Mouse (Mus musculus): ENCODE measurements around the gene Vac14. TPM values are rescaled to one million over a fixed set of nuclear protein-coding genes. Genes with fewer than 3 reads are reported as not detected.

Vac14 gene
- polyA plus RNA-seq, 1 experiment = 34.3 TPM

GRCm38 (mm10) chr8:110654075-110655060 is 36.0 kb downstream of the Vac14 start:
- Histone ChIP-seq H3K4me3 (ENCODE audit: extremely low read depth, insufficient read depth, insufficient read length) (no peak overlapping the region), H3K27me3 (ENCODE audit: control insufficient read depth, insufficient read depth, low read length) (no peaks in the 10 kb centered on the region), H3K4me1 (ENCODE audit: control insufficient read depth, insufficient read depth, insufficient read length) (no peaks in the 10 kb centered on the region), H3K27ac (ENCODE audit: insufficient read depth, low read length) (no peak overlapping the region), H3K36me3 (ENCODE audit: control insufficient read depth, insufficient read depth, low read length) (peaks cover 23% of the 10 kb centered on the region)
- no peak for TF ChIP-seq POLR2A (IDR thresholded peaks at IDR 0.05; ENCODE audit: low read depth, low read length)
- TF ChIP-seq CTCF (IDR thresholded peaks at IDR 0.05; ENCODE audit: extremely low read depth, insufficient read depth, insufficient read length, insufficient replicate concordance) = no peak
- 91% methylated on average over 9 of the region's 9 CpGs for WGBS
- no peak for DNase-seq (ENCODE audit: low read depth in 1 of 2, low spot score in 2 of 2)

DNA sequence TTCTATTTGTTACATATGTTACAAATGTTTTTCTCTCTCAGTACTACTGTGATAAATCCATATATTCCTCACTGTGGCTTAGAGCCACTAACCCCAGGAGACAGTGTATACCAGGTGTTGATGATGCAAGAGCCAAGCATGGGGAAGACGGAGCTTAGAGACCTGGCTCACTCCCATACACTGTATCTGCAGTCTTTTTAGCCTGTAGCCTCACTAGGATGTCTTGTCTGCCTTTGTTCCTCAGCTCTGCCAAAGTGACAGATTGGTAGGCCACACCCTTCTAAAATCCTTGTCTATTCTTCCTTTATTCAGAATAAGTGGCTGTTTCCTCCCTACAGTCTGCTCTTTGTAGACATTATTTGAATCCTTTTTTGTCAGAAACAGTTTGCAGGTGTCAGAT is 37.4 kb downstream of the Vac14 start:
- Histone ChIP-seq H3K27me3 (ENCODE audit: control insufficient read depth, insufficient read depth, low read length) (no peaks in the 10 kb centered on the region), H3K36me3 (ENCODE audit: control insufficient read depth, insufficient read depth, low read length) (peaks cover 22% of the 10 kb centered on the region), H3K4me1 (ENCODE audit: control insufficient read depth, insufficient read depth, insufficient read length) (no peaks in the 10 kb centered on the region), H3K4me3 (ENCODE audit: extremely low read depth, insufficient read depth, insufficient read length) (no peak overlapping the region), H3K27ac (ENCODE audit: insufficient read depth, low read length) (no peak overlapping the region)
- WGBS = 66% methylated on average over 1 of the region's 1 CpGs
- DNase-seq (ENCODE audit: low read depth in 1 of 2, low spot score in 2 of 2) = no peak
- TF ChIP-seq POLR2A (IDR thresholded peaks at IDR 0.05; ENCODE audit: low read depth, low read length) (no peak), CTCF (IDR thresholded peaks at IDR 0.05; ENCODE audit: extremely low read depth, insufficient read depth, insufficient read length, insufficient replicate concordance) (no peak)

GRCm38 (mm10) chr8:110657661-110658060 is 39.3 kb downstream of the Vac14 start:
- Histone ChIP-seq H3K27me3 (ENCODE audit: control insufficient read depth, insufficient read depth, low read length) (no peaks in the 10 kb centered on the region), H3K36me3 (ENCODE audit: control insufficient read depth, insufficient read depth, low read length) (peaks cover 24% of the 10 kb centered on the region), H3K4me3 (ENCODE audit: extremely low read depth, insufficient read depth, insufficient read length) (no peak overlapping the region), H3K27ac (ENCODE audit: insufficient read depth, low read length) (no peak overlapping the region), H3K4me1 (ENCODE audit: control insufficient read depth, insufficient read depth, insufficient read length) (no peaks in the 10 kb centered on the region)
- TF ChIP-seq POLR2A (IDR thresholded peaks at IDR 0.05; ENCODE audit: low read depth, low read length) (no peak), CTCF (IDR thresholded peaks at IDR 0.05; ENCODE audit: extremely low read depth, insufficient read depth, insufficient read length, insufficient replicate concordance) (no peak)
- DNase-seq (ENCODE audit: low read depth in 1 of 2, low spot score in 2 of 2) = no peak
- WGBS = 94% methylated on average over 2 of the region's 2 CpGs

DNA sequence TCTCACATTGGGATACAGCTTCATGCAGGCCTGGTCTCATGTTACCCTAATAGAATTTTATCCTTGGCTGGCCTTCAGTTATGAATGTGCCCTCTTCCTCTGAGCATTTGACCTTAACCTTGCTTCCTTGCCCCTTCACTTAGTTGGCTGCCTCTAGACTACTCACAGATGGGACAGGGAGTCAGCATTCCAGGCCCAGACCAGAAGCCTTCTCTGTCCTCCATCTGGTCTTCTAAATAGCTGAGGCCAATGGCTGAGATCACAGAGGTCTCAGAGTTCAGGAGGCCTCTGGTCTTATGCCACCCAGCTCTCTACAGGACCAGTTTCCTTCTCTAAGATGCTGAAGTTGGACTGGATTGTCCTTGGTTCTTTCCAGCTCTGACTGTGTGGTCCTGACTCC is 41.7 kb downstream of the Vac14 start:
- TF ChIP-seq CTCF (IDR thresholded peaks at IDR 0.05; ENCODE audit: extremely low read depth, insufficient read depth, insufficient read length, insufficient replicate concordance) (no peak), POLR2A (IDR thresholded peaks at IDR 0.05; ENCODE audit: low read depth, low read length) (no peak)
- H3K4me3 ChIP-seq (ENCODE audit: extremely low read depth, insufficient read depth, insufficient read length) = no peak overlapping the region
- no peak overlapping the region for H3K27ac ChIP-seq (ENCODE audit: insufficient read depth, low read length)
- no peaks in the 10 kb centered on the region for H3K4me1 ChIP-seq (ENCODE audit: control insufficient read depth, insufficient read depth, insufficient read length)
- H3K27me3 ChIP-seq (ENCODE audit: control insufficient read depth, insufficient read depth, low read length) = no peaks in the 10 kb centered on the region
- DNase-seq (ENCODE audit: low read depth in 1 of 2, low spot score in 2 of 2) = no peak
- peaks cover 21% of the 10 kb centered on the region for H3K36me3 ChIP-seq (ENCODE audit: control insufficient read depth, insufficient read depth, low read length)

DNA sequence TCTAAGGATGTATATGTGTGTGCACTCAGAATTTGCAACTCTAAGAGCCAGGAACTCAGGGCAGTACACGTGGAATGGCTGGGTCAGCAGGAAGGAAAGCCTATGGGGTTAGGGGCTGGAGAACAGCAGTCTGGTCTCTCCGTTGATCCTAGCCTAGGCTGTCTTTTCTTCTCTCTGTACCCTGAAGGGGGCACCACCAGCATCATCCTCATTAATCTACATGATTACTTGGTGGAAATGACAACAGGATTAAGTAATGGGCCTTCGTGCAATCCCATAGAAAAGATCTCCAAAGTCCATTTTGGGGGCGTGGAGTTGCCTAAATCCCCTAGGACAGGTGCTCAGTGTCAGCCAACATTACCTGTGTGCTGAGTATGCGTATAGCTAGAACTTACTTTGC is 44.2 kb downstream of the Vac14 start:
- H3K27ac ChIP-seq (ENCODE audit: insufficient read depth, low read length) = no peak overlapping the region
- DNase-seq (ENCODE audit: low read depth in 1 of 2, low spot score in 2 of 2) = no peak
- no peaks in the 10 kb centered on the region for H3K27me3 ChIP-seq (ENCODE audit: control insufficient read depth, insufficient read depth, low read length)
- peaks cover 15% of the 10 kb centered on the region for H3K36me3 ChIP-seq (ENCODE audit: control insufficient read depth, insufficient read depth, low read length)
- WGBS = 90% methylated on average over 5 of the region's 5 CpGs
- H3K4me3 ChIP-seq (ENCODE audit: extremely low read depth, insufficient read depth, insufficient read length) = no peak overlapping the region
- no peaks in the 10 kb centered on the region for H3K4me1 ChIP-seq (ENCODE audit: control insufficient read depth, insufficient read depth, insufficient read length)
- TF ChIP-seq POLR2A (IDR thresholded peaks at IDR 0.05; ENCODE audit: low read depth, low read length) = no peak
- TF ChIP-seq CTCF (IDR thresholded peaks at IDR 0.05; ENCODE audit: extremely low read depth, insufficient read depth, insufficient read length, insufficient replicate concordance) = no peak

GRCm38 (mm10) chr8:110663015-110663742 is 44.8 kb downstream of the Vac14 start:
- WGBS = 87% methylated on average over 6 of the region's 6 CpGs
- no peak for DNase-seq (ENCODE audit: low read depth in 1 of 2, low spot score in 2 of 2)
- Histone ChIP-seq H3K27ac (ENCODE audit: insufficient read depth, low read length) (no peak overlapping the region), H3K36me3 (ENCODE audit: control insufficient read depth, insufficient read depth, low read length) (peaks cover 10% of the 10 kb centered on the region), H3K4me3 (ENCODE audit: extremely low read depth, insufficient read depth, insufficient read length) (no peak overlapping the region), H3K27me3 (ENCODE audit: control insufficient read depth, insufficient read depth, low read length) (no peaks in the 10 kb centered on the region), H3K4me1 (ENCODE audit: control insufficient read depth, insufficient read depth, insufficient read length) (no peaks in the 10 kb centered on the region)
- TF ChIP-seq POLR2A (IDR thresholded peaks at IDR 0.05; ENCODE audit: low read depth, low read length) (no peak), CTCF (IDR thresholded peaks at IDR 0.05; ENCODE audit: extremely low read depth, insufficient read depth, insufficient read length, insufficient replicate concordance) (no peak)
